Mouse (Mus musculus) kidney, embryonic 15.5 days (tissue): ENCODE measurements around the gene Gldn. TPM values are rescaled to one million over a fixed set of nuclear protein-coding genes. Genes with fewer than 3 reads are reported as not detected.

Experiments
- ATAC-seq: fragments of 200-750 bp; cut with Nextera tagmentation; replicated peaks from 2 replicates; pipeline ENCODE4 v1.8.0; 2017; ENCODE audit warnings: moderate TSS enrichment; ENCODE audit not compliant: low FRiP score
- H3K27ac ChIP-seq: fragments of 300-500 bp; sonication (generic); 2 replicates; pipeline ENCODE4 v1.5.1; 2015; ENCODE audit warnings: mild to moderate bottlenecking, inconsistent platforms
- H3K27me3 ChIP-seq: fragments of 300-500 bp; sonication (generic); 2 replicates; pipeline ENCODE4 v1.6.1; 2015; ENCODE audit warnings: inconsistent platforms
- H3K36me3 ChIP-seq: fragments of 300-500 bp; sonication (generic); 2 replicates; pipeline ENCODE4 v1.6.1; 2015; ENCODE audit warnings: inconsistent platforms
- H3K4me1 ChIP-seq: fragments of 300-500 bp; sonication (generic); 2 replicates; pipeline ENCODE4 v1.6.1; 2015; ENCODE audit warnings: inconsistent platforms
- H3K4me2 ChIP-seq: fragments of 300-500 bp; sonication (generic); 2 replicates; pipeline ENCODE4 v1.6.1; 2015; ENCODE audit warnings: moderate library complexity, mild to moderate bottlenecking, inconsistent platforms
- H3K4me3 ChIP-seq: fragments of 300-500 bp; sonication (generic); replicated peaks from 2 replicates; pipeline ENCODE4 v1.5.1; 2015; ENCODE audit warnings: mild to moderate bottlenecking, inconsistent platforms
- H3K9ac ChIP-seq: fragments of 300-500 bp; sonication (generic); 2 replicates; pipeline ENCODE4 v1.6.1; 2015; ENCODE audit warnings: mild to moderate bottlenecking, inconsistent platforms
- H3K9me3 ChIP-seq: fragments of 300-500 bp; sonication (generic); replicated peaks from 2 replicates; pipeline ENCODE4 v1.6.1; 2016; ENCODE audit warnings: inconsistent platforms
- WGBS: fragments of 180-500 bp; shearing (Covaris S2); methylation state at CpG from one replicate; pipeline ENCODE4 v1.1.7; 2015; ENCODE audit warnings: mixed read lengths; 5-methylcytosine and 5-hydroxymethylcytosine counted together
- polyA plus RNA-seq: library from polyadenylated mRNA; unstranded; fragments of >200 nt; fragmentation: Nextera tagmentation; extraction: Ambion mirVana; gene quantifications from 2 replicates; pipeline ENCODE4 v1.2.1, GENCODE M21; 2015

Gene Gldn
- polyA plus RNA-seq, result 4.2 and 4.4 TPM in 2 replicates

DNA sequence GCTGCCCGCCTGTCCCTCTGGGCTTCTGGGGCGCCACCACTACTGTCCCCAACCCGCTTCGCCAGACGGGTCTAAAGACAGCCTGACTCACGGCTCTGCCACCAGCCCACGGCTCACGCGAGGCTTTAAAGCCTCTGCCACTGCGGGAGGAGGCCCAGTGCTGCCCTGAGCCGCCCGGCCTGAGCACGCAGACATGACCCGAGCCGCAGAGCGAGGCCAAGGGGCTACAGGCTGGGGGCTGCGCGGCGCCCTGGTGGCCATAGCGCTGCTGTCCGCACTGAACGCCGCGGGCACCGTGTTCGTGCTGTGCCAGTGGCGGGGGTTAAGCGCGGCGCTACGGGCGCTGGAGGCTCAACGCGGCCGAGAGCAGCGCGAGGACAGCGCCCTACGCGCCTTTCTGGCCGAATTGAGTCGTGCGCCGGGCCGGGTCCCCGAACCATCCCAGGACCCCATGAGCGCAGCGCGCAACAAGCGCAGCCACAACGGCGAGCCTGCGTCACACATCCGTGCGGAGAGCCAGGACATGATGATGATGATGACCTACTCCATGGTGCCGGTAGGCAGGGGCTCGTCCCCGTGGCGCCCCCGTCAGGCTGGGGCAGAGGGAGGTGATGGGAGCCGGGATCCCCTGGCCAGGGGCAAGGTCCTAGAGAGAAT, at the start of gene Gldn:
Gene Gldn, plus strand, starts transcription at position 156 of the 657 bp plus-strand sequence.
- Histone ChIP-seq H3K4me2 (peak within 1 kb of the TSS; percentile 92), H3K9me3 (no peaks in the 10 kb centered on the region), H3K27me3 (peaks cover 24% of the 10 kb centered on the region), H3K4me3 (peak within 1 kb of the TSS; percentile 47), H3K9ac (peak within 1 kb of the TSS; percentile 39), H3K4me1 (peaks cover 17% of the 10 kb centered on the region), H3K36me3 (no peaks in the 10 kb centered on the region), H3K27ac (peak within 1 kb of the TSS; percentile 79)
- peak; percentile 64 for ATAC-seq
- 3% methylated on average over 61 of the region's 61 CpGs for WGBS

DNA sequence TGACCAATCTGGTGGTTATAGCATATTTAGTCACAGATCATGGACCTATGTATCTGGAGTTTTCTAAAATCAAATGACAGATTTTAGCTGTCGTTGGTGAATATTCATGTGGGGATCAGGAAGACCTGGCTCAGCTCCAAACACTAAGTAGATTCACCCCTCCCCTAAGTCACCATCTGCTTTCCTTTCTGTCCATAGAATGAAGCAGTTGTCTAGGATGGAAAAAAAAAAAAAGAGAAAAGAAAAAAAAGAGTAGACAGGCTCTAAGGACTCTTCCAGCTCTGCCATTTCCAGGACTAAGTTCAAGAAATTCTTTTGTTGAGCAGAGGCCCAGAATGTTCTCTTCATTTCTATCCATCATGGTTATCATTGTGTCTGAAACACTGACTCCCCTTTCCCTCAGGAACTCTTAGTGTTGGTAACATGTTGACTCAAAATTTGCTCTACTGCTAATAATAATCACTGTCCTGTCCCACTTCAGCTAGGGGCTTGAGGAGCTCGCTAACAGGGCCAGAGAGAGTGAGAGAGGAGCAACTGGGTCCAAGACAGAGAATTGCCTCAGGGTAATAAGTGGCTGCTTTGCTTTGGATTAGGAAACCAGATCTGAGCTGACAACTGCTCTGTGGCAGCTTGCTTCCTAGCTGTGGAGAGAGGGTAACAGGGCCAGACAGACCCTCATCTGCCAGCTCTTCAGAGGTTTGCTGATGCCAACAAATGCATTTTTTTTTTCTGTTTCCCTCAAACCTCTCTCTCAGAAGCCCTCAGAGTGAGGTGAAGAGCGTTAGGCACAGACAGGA, 41.2 kb upstream of the Gldn start:
- no peaks in the 10 kb centered on the region for H3K27me3 ChIP-seq
- H3K9me3 ChIP-seq, result no peaks in the 10 kb centered on the region
- H3K27ac ChIP-seq, result no peak overlapping the region
- 71% methylated on average over 3 of the region's 3 CpGs for WGBS
- no peak overlapping the region for H3K4me3 ChIP-seq
- H3K4me2 ChIP-seq, result no peak overlapping the region
- no peak for ATAC-seq
- no peak overlapping the region for H3K9ac ChIP-seq
- no peaks in the 10 kb centered on the region for H3K4me1 ChIP-seq
- H3K36me3 ChIP-seq, result no peaks in the 10 kb centered on the region

DNA sequence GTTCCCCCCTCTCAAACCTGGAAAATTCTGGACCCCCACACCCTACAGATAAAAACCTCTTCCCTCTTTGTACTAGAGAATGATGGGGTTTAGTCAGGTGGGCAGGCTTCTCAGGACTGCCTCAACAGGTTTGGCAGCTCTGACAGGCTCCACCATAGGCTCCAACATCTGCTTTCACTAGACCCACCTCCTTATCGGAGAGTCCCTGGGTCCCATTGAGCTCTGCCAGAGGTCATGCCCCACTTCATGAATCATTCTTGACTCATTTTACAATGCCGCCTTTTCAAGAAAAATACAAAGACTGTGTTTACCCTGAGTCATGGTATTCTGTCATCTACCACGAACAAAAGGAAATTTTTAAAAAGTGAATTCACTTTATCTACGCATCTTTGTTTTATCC, 21.5 kb upstream of the Gldn start:
- H3K27ac ChIP-seq, result no peak overlapping the region
- WGBS, result 66% methylated on average over 4 of the region's 4 CpGs
- H3K4me2 ChIP-seq, result no peak overlapping the region
- ATAC-seq, result no peak
- no peak overlapping the region for H3K4me3 ChIP-seq
- no peaks in the 10 kb centered on the region for H3K27me3 ChIP-seq
- no peaks in the 10 kb centered on the region for H3K36me3 ChIP-seq
- H3K9ac ChIP-seq, result no peak overlapping the region
- no peaks in the 10 kb centered on the region for H3K9me3 ChIP-seq
- H3K4me1 ChIP-seq, result no peaks in the 10 kb centered on the region

DNA sequence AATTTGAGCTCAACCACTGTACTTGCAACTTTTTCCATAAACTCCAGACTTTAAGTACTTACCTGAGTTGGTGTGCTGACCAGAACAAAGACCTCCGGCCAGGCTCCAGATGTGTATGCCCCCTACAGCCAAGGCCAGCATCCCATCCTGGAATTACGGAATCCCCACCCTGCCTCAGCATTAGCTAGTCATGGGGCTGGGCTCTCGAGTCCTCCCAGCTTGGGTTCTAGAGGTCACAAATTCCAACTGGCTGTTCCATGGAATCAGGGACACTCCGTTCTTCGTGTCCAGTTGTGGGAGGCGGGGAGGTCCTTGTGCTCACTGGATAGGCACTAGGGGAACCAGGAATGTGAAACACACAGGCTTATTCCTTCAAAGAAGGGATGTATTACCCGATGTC, 18.3 kb upstream of the Gldn start, which contains the start of gene Cyp19a1:
Gene Cyp19a1, minus strand, starts transcription at position 101 of the 400 bp plus-strand sequence.
- ATAC-seq, result no peak
- Histone ChIP-seq H3K4me3 (no peak within 1 kb of the TSS), H3K36me3 (no peaks in the 10 kb centered on the region), H3K4me2 (no peak within 1 kb of the TSS), H3K9me3 (no peaks in the 10 kb centered on the region), H3K4me1 (no peaks in the 10 kb centered on the region), H3K27me3 (no peaks in the 10 kb centered on the region), H3K27ac (no peak within 1 kb of the TSS), H3K9ac (no peak within 1 kb of the TSS)
- 86% methylated on average over 7 of the region's 7 CpGs for WGBS

DNA sequence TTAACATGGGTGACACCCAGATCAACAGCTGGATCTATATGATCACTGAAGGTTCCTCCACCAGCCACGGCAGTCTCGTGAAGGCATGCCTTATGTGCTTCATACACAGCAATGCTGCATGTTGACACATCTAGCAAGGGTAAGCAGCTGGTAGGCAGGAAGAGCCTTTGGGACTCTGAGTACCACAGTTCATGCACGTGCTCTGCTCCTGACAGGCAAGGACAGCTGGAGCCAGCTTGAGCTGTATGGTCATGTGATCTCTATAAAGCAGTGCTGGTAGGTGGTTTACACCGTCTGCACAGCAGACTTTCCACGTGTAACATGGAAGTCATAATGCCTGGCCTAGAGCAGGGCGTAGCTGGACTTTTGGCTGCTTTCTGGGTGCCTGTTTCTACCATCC, 16.3 kb upstream of the Gldn start:
- no peak overlapping the region for H3K4me2 ChIP-seq
- WGBS, result 82% methylated on average over 6 of the region's 6 CpGs
- H3K27me3 ChIP-seq, result no peaks in the 10 kb centered on the region
- ATAC-seq, result no peak
- H3K36me3 ChIP-seq, result no peaks in the 10 kb centered on the region
- H3K9me3 ChIP-seq, result no peaks in the 10 kb centered on the region
- no peak overlapping the region for H3K27ac ChIP-seq
- no peak overlapping the region for H3K9ac ChIP-seq
- H3K4me1 ChIP-seq, result no peaks in the 10 kb centered on the region
- no peak overlapping the region for H3K4me3 ChIP-seq

DNA sequence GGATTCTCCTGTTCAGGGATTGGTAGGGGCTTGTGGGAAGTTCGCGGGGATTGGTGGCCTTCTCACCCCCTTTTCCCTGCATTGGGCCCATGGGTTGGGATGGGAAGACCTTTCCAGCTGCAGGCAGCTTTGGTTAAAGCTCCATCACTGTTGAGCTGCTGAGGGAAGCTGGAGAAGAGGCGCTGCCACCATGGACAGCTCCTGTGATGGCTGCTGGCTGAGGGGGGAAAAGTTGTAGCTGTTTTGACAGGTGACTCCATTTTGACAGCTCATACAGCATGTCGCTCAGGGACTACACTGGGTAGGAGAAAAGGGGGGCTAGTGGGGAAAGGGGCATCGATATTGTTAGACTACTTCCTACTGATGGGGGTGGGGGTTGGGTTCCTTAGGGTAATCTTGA, 15.4 kb upstream of the Gldn start:
- no peaks in the 10 kb centered on the region for H3K4me1 ChIP-seq
- H3K36me3 ChIP-seq, result no peaks in the 10 kb centered on the region
- no peak overlapping the region for H3K4me3 ChIP-seq
- no peak overlapping the region for H3K9ac ChIP-seq
- H3K4me2 ChIP-seq, result no peak overlapping the region
- ATAC-seq, result no peak
- no peak overlapping the region for H3K27ac ChIP-seq
- H3K27me3 ChIP-seq, result no peaks in the 10 kb centered on the region
- no peaks in the 10 kb centered on the region for H3K9me3 ChIP-seq
- WGBS, result 39% methylated on average over 5 of the region's 5 CpGs

DNA sequence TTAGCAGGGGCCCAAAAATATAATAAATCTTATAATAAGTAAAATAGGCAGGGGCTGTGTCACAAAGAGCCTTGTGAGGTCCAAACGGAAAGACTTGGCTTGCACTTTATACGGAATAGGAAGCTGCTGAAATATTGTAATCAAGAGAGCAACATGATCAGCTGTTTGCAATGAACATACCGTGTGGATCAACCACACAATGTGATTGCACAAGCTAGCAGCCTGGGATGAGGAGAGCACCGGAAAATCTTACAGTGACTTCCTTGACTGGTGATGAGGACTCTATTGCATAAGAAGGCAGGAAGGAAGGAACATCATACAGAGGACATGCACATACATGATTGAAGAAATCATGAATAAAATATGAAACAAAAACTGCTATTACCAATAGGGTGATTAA, 11.0 kb upstream of the Gldn start:
- WGBS, result 90% methylated on average over 4 of the region's 4 CpGs
- H3K9me3 ChIP-seq, result no peaks in the 10 kb centered on the region
- ATAC-seq, result no peak

DNA sequence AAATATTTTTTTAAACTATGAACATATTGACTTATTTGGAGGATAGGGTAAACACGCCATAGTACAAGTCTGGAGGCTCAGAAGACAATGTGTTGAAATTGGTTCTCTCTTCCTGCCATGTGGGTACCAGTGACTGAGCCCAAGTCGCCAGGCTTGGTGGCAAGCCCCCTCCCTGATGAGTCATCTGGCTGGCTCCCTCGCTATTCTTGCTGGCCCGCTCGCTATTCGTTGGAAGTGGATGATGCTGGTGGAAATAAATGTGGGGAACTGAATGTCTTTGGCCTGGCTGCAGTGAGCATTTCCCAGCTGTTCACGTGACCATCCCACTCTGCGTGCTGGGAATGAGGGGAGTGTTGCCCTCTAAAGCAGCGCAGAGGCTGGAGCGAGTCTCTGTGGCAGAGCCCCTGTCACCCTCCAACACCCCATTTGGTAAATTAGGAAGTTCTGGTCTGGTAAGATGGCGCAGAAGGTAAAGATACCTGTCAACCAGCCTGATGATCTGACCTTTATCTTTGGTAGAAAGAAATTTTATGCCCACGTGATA, 7.2 kb upstream of the Gldn start:
- Histone ChIP-seq H3K27me3 (no peaks in the 10 kb centered on the region), H3K4me1 (0 out of 2 replicates have a peak, but pooled peaks cover 3% of the 10 kb centered on the region), H3K9ac (no peak overlapping the region), H3K4me3 (no peak overlapping the region), H3K9me3 (no peaks in the 10 kb centered on the region), H3K4me2 (no peak overlapping the region), H3K27ac (no peak overlapping the region), H3K36me3 (no peaks in the 10 kb centered on the region)
- no peak for ATAC-seq
- WGBS, result 87% methylated on average over 12 of the region's 12 CpGs

More for the DNA sequence above, 11.0 kb upstream of the Gldn start:
- H3K9ac ChIP-seq, result no peak overlapping the region
- no peak overlapping the region for H3K4me3 ChIP-seq
- no peaks in the 10 kb centered on the region for H3K4me1 ChIP-seq
- no peaks in the 10 kb centered on the region for H3K27me3 ChIP-seq
- H3K36me3 ChIP-seq, result no peaks in the 10 kb centered on the region
- H3K27ac ChIP-seq, result no peak overlapping the region
- H3K4me2 ChIP-seq, result no peak overlapping the region

DNA sequence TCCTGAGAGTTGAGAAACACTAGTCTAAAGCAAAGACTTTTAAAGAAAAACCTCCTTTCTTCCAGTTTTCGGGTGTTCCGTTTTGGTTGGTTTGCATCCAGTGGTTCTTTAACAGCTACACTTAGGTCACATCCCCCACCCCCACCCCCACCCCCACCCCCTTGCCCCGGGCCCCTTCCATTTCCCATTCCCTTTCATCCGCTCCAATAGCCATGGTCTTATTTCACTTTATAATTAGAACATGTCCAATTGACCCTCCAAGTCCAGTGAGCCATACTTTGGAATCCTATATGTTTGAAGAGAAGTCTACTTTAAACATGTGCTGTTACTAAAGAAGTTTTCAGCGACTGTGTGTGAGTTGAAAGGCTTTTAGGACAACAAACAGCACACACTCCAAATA, 1.5 kb downstream of the Gldn start:
- H3K9me3 ChIP-seq, result no peaks in the 10 kb centered on the region
- H3K27ac ChIP-seq, result peak overlapping the region; percentile 66
- peaks cover 24% of the 10 kb centered on the region for H3K27me3 ChIP-seq
- peaks cover 16% of the 10 kb centered on the region for H3K4me1 ChIP-seq
- ATAC-seq, result peak; percentile 63; the same call in 1 of the 2 replicates
- H3K4me2 ChIP-seq, result no peak overlapping the region
- H3K36me3 ChIP-seq, result no peaks in the 10 kb centered on the region
- H3K4me3 ChIP-seq, result no peak overlapping the region
- 15% methylated on average over 5 of the region's 5 CpGs for WGBS
- no peak overlapping the region for H3K9ac ChIP-seq

DNA sequence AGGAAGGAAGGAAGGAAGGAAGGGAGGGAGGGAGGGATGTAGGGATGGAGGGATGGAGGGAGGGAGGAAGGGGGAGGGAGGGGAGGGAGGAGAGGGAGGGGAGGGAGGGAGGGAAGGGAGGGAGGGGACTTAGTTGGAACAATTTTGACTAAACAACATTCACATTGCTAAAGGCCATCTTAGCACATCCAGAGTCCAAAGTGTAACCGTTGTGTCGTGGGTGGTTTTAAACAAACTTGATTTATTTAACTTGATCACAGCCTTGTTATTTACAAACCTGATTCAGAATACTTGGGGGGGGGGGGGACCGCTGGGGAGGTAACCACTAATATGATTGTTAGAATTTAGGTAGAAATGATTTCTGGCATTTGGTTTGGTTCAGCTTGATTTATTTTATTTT, 13.1 kb downstream of the Gldn start:
- Histone ChIP-seq H3K4me2 (no peak overlapping the region), H3K4me3 (no peak overlapping the region), H3K4me1 (no peaks in the 10 kb centered on the region), H3K27me3 (no peaks in the 10 kb centered on the region), H3K9ac (no peak overlapping the region), H3K27ac (no peak overlapping the region), H3K36me3 (no peaks in the 10 kb centered on the region), H3K9me3 (no peaks in the 10 kb centered on the region)
- no peak for ATAC-seq
- 56% methylated on average over 3 of the region's 3 CpGs for WGBS

DNA sequence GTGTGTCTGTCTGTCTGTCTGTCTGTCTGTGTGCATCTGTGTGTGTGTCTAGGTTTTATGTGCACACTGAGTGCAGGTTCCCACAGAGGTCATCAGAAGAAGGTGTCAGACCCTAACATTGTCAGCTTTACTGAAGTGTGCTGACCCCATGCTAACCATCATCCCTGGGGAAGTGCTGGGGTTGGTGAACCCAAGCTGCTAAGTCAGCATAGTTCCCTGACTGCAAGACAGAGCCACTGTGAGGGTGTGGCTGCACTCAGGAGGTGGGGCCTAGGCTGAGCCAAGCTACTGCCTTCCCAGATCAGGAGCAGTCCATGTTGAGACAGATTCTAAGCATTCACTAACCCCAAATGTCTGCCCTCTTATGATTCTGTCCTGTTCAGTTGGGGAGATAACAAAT, 13.5 kb downstream of the Gldn start:
- H3K36me3 ChIP-seq, result no peaks in the 10 kb centered on the region
- no peak overlapping the region for H3K4me3 ChIP-seq
- no peaks in the 10 kb centered on the region for H3K27me3 ChIP-seq
- H3K9ac ChIP-seq, result no peak overlapping the region
- no peaks in the 10 kb centered on the region for H3K9me3 ChIP-seq
- ATAC-seq, result no peak; the same call in 1 of the 2 replicates
- H3K4me2 ChIP-seq, result no peak overlapping the region
- 0 out of 2 replicates have a peak, but pooled peaks cover 2% of the 10 kb centered on the region for H3K4me1 ChIP-seq
- no peak overlapping the region for H3K27ac ChIP-seq

DNA sequence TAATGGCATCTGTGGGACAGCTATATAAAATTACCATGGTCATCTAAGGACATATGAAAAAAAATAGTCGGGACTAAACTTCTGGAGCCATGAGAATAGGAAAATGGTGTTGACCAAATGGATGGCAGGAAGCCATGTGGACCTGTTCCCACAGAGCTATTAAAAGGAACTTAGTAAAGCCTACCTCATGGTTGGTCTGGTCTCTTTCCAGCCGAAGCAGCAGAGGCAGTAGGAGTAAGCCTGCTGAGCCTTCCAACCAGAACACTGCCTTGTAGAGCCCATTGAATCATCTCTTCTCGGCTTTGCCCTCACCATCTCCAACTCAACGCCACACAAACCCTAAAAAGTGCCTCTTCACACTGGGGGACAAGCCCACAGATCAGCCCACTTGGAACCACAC, 15.0 kb downstream of the Gldn start:
- Histone ChIP-seq H3K4me1 (0 out of 2 replicates have a peak, but pooled peaks cover 2% of the 10 kb centered on the region), H3K36me3 (no peaks in the 10 kb centered on the region), H3K27ac (no peak overlapping the region), H3K9me3 (no peaks in the 10 kb centered on the region), H3K9ac (no peak overlapping the region), H3K4me2 (no peak overlapping the region), H3K4me3 (no peak overlapping the region), H3K27me3 (no peaks in the 10 kb centered on the region)
- no peak for ATAC-seq
- 88% methylated on average over 4 of the region's 4 CpGs for WGBS
